ENCODE assay signal across 30 mouse cellular contexts in genomic region chr5:74821969-74822368, GRCm38 (mm10).
DNase-seq lines count a peak whose midpoint lies in the region; ATAC-seq and TF ChIP-seq lines count a peak whose summit lies in the region.
"Had no signal": no experiment of that assay in that cellular context is flagged by ENCODE, and none has a peak within 500 bp of the region (broad histone marks: within the 10 kb centered on the region; RNA-seq: fewer than 3 reads in every experiment).

No protein-coding gene starts in this region.

- no peaks in the 10 kb centered on the region for H3K36me3 ChIP-seq in hindbrain, embryonic 13.5 days
- H3K36me3 ChIP-seq in hindbrain, embryonic 10.5 days: no peaks in the 10 kb centered on the region
- H3K36me3 ChIP-seq in CH12.LX (replicated peaks in 1 of 2; ENCODE audit: control insufficient read depth in 1 of 2, insufficient read depth in 1 of 2, low read length in 1 of 2): no peaks in the 10 kb centered on the region
- H3K36me3 ChIP-seq in hindbrain, postnatal 0 days (ENCODE audit: insufficient read depth, low read length): no peaks in the 10 kb centered on the region
- H3K36me3 ChIP-seq: embryonic facial prominence, embryonic 12.5 days; forebrain, embryonic 15.5 days; G1E; limb, embryonic 12.5 days; liver, embryonic 15.5 days; lung, embryonic 15.5 days; stomach, embryonic 15.5 days had no signal

- 71% methylated on average over 4 of the region's 4 CpGs for WGBS in hindbrain, embryonic 13.5 days
- 81% methylated on average over 4 of the region's 4 CpGs for WGBS in hindbrain, embryonic 10.5 days
- 55% methylated on average over 4 of the region's 4 CpGs for WGBS in hindbrain, postnatal 0 days

- H3K4me2 ChIP-seq in hindbrain, embryonic 13.5 days: no peak overlapping the region
- 0 out of 2 replicates have a peak overlapping the region, but pooled peaks have one; percentile 22 for H3K4me2 ChIP-seq in CH12.LX (ENCODE audit: insufficient read depth, low read depth, poor library complexity, severe bottlenecking)
- H3K4me2 ChIP-seq in hindbrain, postnatal 0 days (ENCODE audit: low read depth, low read length): no peak overlapping the region
- H3K4me2 ChIP-seq: embryonic facial prominence, embryonic 12.5 days; forebrain, embryonic 15.5 days; heart, embryonic 11.5 days; limb, embryonic 12.5 days; liver, embryonic 15.5 days; lung, embryonic 15.5 days; midbrain, embryonic 11.5 days; stomach, embryonic 15.5 days had no signal

- DNase-seq in hindbrain, embryonic 10.5 days (ENCODE audit: low spot score): no peak
- DNase-seq in CH12.LX (ENCODE audit: extremely low read depth): no peak
- DNase-seq in brain, embryonic 14.5 days (ENCODE audit: low read depth): peak; percentile 50
- DNase-seq in hindbrain, postnatal 0 days (ENCODE audit: low spot score): peak; percentile 55
- DNase-seq in heart, postnatal 14 days: no peak
- DNase-seq in thymus, adult 18-20 months: no peak
- DNase-seq: adrenal gland, adult 8-10 months; cerebellum, adult 11 months; cerebellum, adult 9-11 months; gastrocnemius, adult 2 months; gastrocnemius, postnatal 36 days; heart, adult 18-20 months; heart, postnatal 4 days; kidney, adult 18-20 months; kidney, postnatal 4 days; layer of hippocampus, adult 9-11 months; right cerebral cortex, postnatal 25 days; thymus, postnatal 25 days had no signal

- no peaks in the 10 kb centered on the region for H3K9me3 ChIP-seq in hindbrain, embryonic 13.5 days
- H3K9me3 ChIP-seq in hindbrain, embryonic 10.5 days: no peaks in the 10 kb centered on the region
- H3K9me3 ChIP-seq in CH12.LX (replicated peaks; ENCODE audit: low read length): no peaks in the 10 kb centered on the region
- H3K9me3 ChIP-seq in hindbrain, postnatal 0 days (ENCODE audit: low read length): no peaks in the 10 kb centered on the region
- H3K9me3 ChIP-seq: embryonic facial prominence, embryonic 12.5 days; forebrain, embryonic 15.5 days; G1E; limb, embryonic 12.5 days; liver, embryonic 15.5 days; lung, embryonic 15.5 days; stomach, embryonic 15.5 days had no signal

- H3K4me1 ChIP-seq in hindbrain, embryonic 13.5 days (replicated peaks): peaks cover 3% of the 10 kb centered on the region; the same call in 1 of the 2 replicates
- H3K4me1 ChIP-seq in hindbrain, embryonic 10.5 days (replicated peaks): peaks cover 13% of the 10 kb centered on the region; the same call in 1 of the 2 replicates
- H3K4me1 ChIP-seq in CH12.LX (ENCODE audit: control insufficient read depth in 1 of 2, insufficient read depth in 2 of 2): peaks cover 0 to 6% of the 10 kb centered on the region in 2 experiments; a peak in 1 of 4 replicates
- no peaks in the 10 kb centered on the region for H3K4me1 ChIP-seq in hindbrain, postnatal 0 days (ENCODE audit: insufficient read depth, low read length)
- H3K4me1 ChIP-seq: embryonic facial prominence, embryonic 12.5 days; forebrain, embryonic 15.5 days; liver, embryonic 15.5 days; stomach, embryonic 15.5 days had no signal

- TF ChIP-seq RAD21 in CH12.LX (IDR thresholded peaks at IDR 0.05; ENCODE audit: low read depth, low read length): no peak

- H3K79me2 ChIP-seq in CH12.LX (replicated peaks; ENCODE audit: control insufficient read depth, extremely low read depth, insufficient read depth, poor library complexity, severe bottlenecking): no peaks in the 10 kb centered on the region

- H3K27ac ChIP-seq in hindbrain, embryonic 13.5 days: no peak overlapping the region
- H3K27ac ChIP-seq in hindbrain, embryonic 10.5 days: no peak overlapping the region
- no peak overlapping the region for H3K27ac ChIP-seq in CH12.LX (ENCODE audit: insufficient read depth, low read depth)
- H3K27ac ChIP-seq in hindbrain, postnatal 0 days: no peak overlapping the region
- H3K27ac ChIP-seq: embryonic facial prominence, embryonic 12.5 days; forebrain, embryonic 15.5 days; gastrocnemius, adult 2 months; kidney, postnatal 0 days; limb, embryonic 12.5 days; liver, embryonic 15.5 days; lung, embryonic 15.5 days; stomach, embryonic 15.5 days had no signal

- intact Hi-C loops in heart, postnatal 14 days (cut with DNase I): no loop called here

- no peak for TF ChIP-seq EP300 in CH12.LX (IDR thresholded peaks at IDR 0.05; ENCODE audit: low read length)

- no peak overlapping the region for H3K9ac ChIP-seq in hindbrain, embryonic 13.5 days
- H3K9ac ChIP-seq in CH12.LX (ENCODE audit: insufficient read depth, low read depth): no peak overlapping the region
- no peak overlapping the region for H3K9ac ChIP-seq in hindbrain, postnatal 0 days (replicated peaks; ENCODE audit: low read length)
- H3K9ac ChIP-seq: embryonic facial prominence, embryonic 12.5 days; forebrain, embryonic 15.5 days; limb, embryonic 12.5 days; liver, embryonic 15.5 days; lung, embryonic 15.5 days; stomach, embryonic 15.5 days had no signal

- no peak for TF ChIP-seq CTCF in CH12.LX (conservative IDR thresholded peaks at IDR 0.05 in 1 of 2, IDR thresholded peaks at IDR 0.05 in 1 of 2; ENCODE audit: low read depth in 2 of 2, low read length in 2 of 2)
- no peak for TF ChIP-seq CTCF in brain, embryonic 14.5 days (IDR thresholded peaks at IDR 0.05; ENCODE audit: borderline replicate concordance, extremely low read depth, insufficient read depth, insufficient read length)
- no peak for TF ChIP-seq CTCF in hindbrain, postnatal 0 days (IDR thresholded peaks at IDR 0.05; ENCODE audit: low read depth)

- dilution Hi-C loops in CH12.LX (cut with MboI; ENCODE audit: extremely low pct_ligation_motif_present, extremely low pct_unique_long_range_greater_than_20kb, low sequenced_read_pairs): no loop called here

- no peak for TF ChIP-seq POLR2A in CH12.LX (IDR thresholded peaks at IDR 0.05; ENCODE audit: low read depth, low read length)
- no peak for TF ChIP-seq POLR2A in brain, embryonic 14.5 days (IDR thresholded peaks at IDR 0.05; ENCODE audit: borderline replicate concordance, extremely low read depth, insufficient read depth, insufficient read length, poor library complexity, severe bottlenecking)

- H3K4me3 ChIP-seq in hindbrain, embryonic 13.5 days: no peak overlapping the region
- no peak overlapping the region for H3K4me3 ChIP-seq in hindbrain, embryonic 10.5 days
- no peak overlapping the region for H3K4me3 ChIP-seq in CH12.LX (replicated peaks in 1 of 3; ENCODE audit: low read depth in 2 of 3, low read length in 2 of 3, poor library complexity in 1 of 3)
- no peak overlapping the region for H3K4me3 ChIP-seq in hindbrain, postnatal 0 days (ENCODE audit: low read length)
- H3K4me3 ChIP-seq: embryonic facial prominence, embryonic 12.5 days; forebrain, embryonic 15.5 days; gastrocnemius, adult 2 months; limb, embryonic 12.5 days; liver, embryonic 15.5 days; lung, embryonic 15.5 days; stomach, embryonic 15.5 days had no signal

- in situ Hi-C loops in CH12.LX (cut with MboI; ENCODE audit: low pct_ligation_motif_present, low pct_unique_long_range_greater_than_20kb, low sequenced_read_pairs): no loop called here

- no peaks in the 10 kb centered on the region for H3K27me3 ChIP-seq in hindbrain, embryonic 13.5 days
- H3K27me3 ChIP-seq in hindbrain, embryonic 10.5 days (ENCODE audit: insufficient read depth, poor library complexity, severe bottlenecking): no peaks in the 10 kb centered on the region
- H3K27me3 ChIP-seq in CH12.LX (replicated peaks): no peaks in the 10 kb centered on the region
- H3K27me3 ChIP-seq in hindbrain, postnatal 0 days (ENCODE audit: insufficient read depth, low read length): no peaks in the 10 kb centered on the region
- H3K27me3 ChIP-seq: embryonic facial prominence, embryonic 12.5 days; forebrain, embryonic 15.5 days; limb, embryonic 12.5 days; liver, embryonic 15.5 days; lung, embryonic 15.5 days; stomach, embryonic 15.5 days had no signal

- ATAC-seq in hindbrain, embryonic 13.5 days (ENCODE audit: low FRiP score): 0 out of 2 replicates have a peak, but pooled peaks have one; percentile 32
- ATAC-seq in hindbrain, postnatal 0 days: 0 out of 2 replicates have a peak, but pooled peaks have one; percentile 47
- ATAC-seq: forebrain, embryonic 15.5 days; inflammation-experienced regulatory T-cells, adult 6 months had no signal

TF ChIP-seq in CH12.LX, 34 proteins besides CTCF, POLR2A, EP300 and RAD21:
- TF ChIP-seq E2F4 (IDR thresholded peaks at IDR 0.05; ENCODE audit: insufficient replicate concordance, low read depth, low read length): no peak
- TF ChIP-seq KAT2A (IDR thresholded peaks at IDR 0.05; ENCODE audit: insufficient replicate concordance, low read length): no peak
- TF ChIP-seq POLR2AphosphoS2 (IDR thresholded peaks at IDR 0.05; ENCODE audit: low read depth, low read length): no peak
- TF ChIP-seq TCF12 (IDR thresholded peaks at IDR 0.05; ENCODE audit: low read depth, low read length): no peak
- TF ChIP-seq CHD2 (IDR thresholded peaks at IDR 0.05; ENCODE audit: low read length): no peak
- no peak for TF ChIP-seq HCFC1 (IDR thresholded peaks at IDR 0.05; ENCODE audit: low read depth, low read length)
- TF ChIP-seq ZMIZ1 (IDR thresholded peaks at IDR 0.05; ENCODE audit: low read depth, low read length): no peak
- no peak for TF ChIP-seq ZKSCAN1 (IDR thresholded peaks at IDR 0.05; ENCODE audit: borderline replicate concordance, low read depth, low read length)
- no peak for TF ChIP-seq MAFK (IDR thresholded peaks at IDR 0.05; ENCODE audit: insufficient replicate concordance, low read length)
- no peak for TF ChIP-seq MAZ (IDR thresholded peaks at IDR 0.05; ENCODE audit: low read depth, low read length)
- no peak for TF ChIP-seq NRF1 (IDR thresholded peaks at IDR 0.05; ENCODE audit: low read depth, low read length)
- TF ChIP-seq NELFE (IDR thresholded peaks at IDR 0.05; ENCODE audit: low read depth, low read length): no peak
- no peak for TF ChIP-seq RCOR1 (conservative IDR thresholded peaks at IDR 0.05; ENCODE audit: low read depth, low read length)

Comparison
In these comparisons a context has a peak if more than half of its experiments do, and no peak if none do; other contexts are left out.
1. DNase-seq: peak in brain, embryonic 14.5 days (single experiment) and hindbrain, postnatal 0 days (single experiment); none in hindbrain, embryonic 10.5 days (single experiment), CH12.LX (single experiment), heart, postnatal 14 days (0 of 2) and thymus, adult 18-20 months (0 of 2).